Mouse (Mus musculus) CH12.LX (cell line): ENCODE measurements around the gene 4931406P16Rik. TPM values are rescaled to one million over a fixed set of nuclear protein-coding genes. Genes with fewer than 3 reads are reported as not detected.

Experiments
- DNase-seq: peaks from one replicate; pipeline ENCODE4 v3.0.0-alpha.2; 2013; ENCODE audit errors: extremely low read depth
- H3K27ac ChIP-seq: 2 replicates; pipeline ENCODE4 v1.5.1; 2012; ENCODE audit warnings: low read depth, mild to moderate bottlenecking, control low read depth, moderate library complexity; ENCODE audit not compliant: insufficient read depth
- H3K27me3 ChIP-seq: replicated peaks from 2 replicates; pipeline ENCODE3; 2012; ENCODE audit warnings: inconsistent platforms
- H3K36me3 ChIP-seq, 2 experiments: replicated peaks in 1 of 2; 2 replicates each; pipeline versions ENCODE3 to v1.6.1; 2012; ENCODE audit warnings: inconsistent platforms in 1 of 2, low read length in 1 of 2, mild to moderate bottlenecking in 1 of 2, mixed read lengths in 1 of 2, moderate library complexity in 1 of 2; ENCODE audit not compliant: control insufficient read depth in 1 of 2, insufficient read depth in 1 of 2
- H3K4me1 ChIP-seq, 2 experiments: 2 replicates each; pipeline ENCODE4 v1.6.1; 2012; ENCODE audit warnings: inconsistent platforms in 1 of 2, moderate library complexity in 1 of 2; ENCODE audit not compliant: insufficient read depth in 2 of 2, control insufficient read depth in 1 of 2
- H3K4me2 ChIP-seq: 2 replicates; pipeline ENCODE4 v1.6.1; 2012; ENCODE audit warnings: low read depth, mild to moderate bottlenecking, control low read depth; ENCODE audit not compliant: poor library complexity, insufficient read depth, severe bottlenecking
- H3K4me3 ChIP-seq, 3 experiments: fragments of 150-350 bp in 1 of 3; sonication (generic) in 1 of 3; replicated peaks in 1 of 3; 2 replicates each; pipeline versions ENCODE3 to v1.5.1; 2011 to 2012; ENCODE audit warnings: low read depth in 2 of 3, low read length in 2 of 3, mild to moderate bottlenecking in 2 of 3, moderate library complexity in 2 of 3, control low read depth in 1 of 3, improper control_type of control experiment in 1 of 3, inconsistent platforms in 1 of 3, mixed read lengths in 1 of 3; ENCODE audit not compliant: poor library complexity in 1 of 3
- H3K79me2 ChIP-seq: replicated peaks from 2 replicates; pipeline ENCODE4 v1.6.1; 2012; ENCODE audit warnings: mild to moderate bottlenecking, moderate library complexity; ENCODE audit not compliant: control insufficient read depth, poor library complexity, insufficient read depth, severe bottlenecking; ENCODE audit errors: extremely low read depth
- H3K9ac ChIP-seq: 2 replicates; pipeline ENCODE4 v1.6.1; 2012; ENCODE audit warnings: low read depth, mild to moderate bottlenecking, control low read depth, moderate library complexity; ENCODE audit not compliant: insufficient read depth
- H3K9me3 ChIP-seq: replicated peaks from 2 replicates; pipeline ENCODE3; 2012; ENCODE audit warnings: low read length, inconsistent platforms, mixed read lengths
- EP300 ChIP-seq: IDR thresholded peaks from 2 replicates; pipeline ENCODE4 v1.6.1; 2011; ENCODE audit warnings: low read length, improper control_type of control experiment
- GABPA ChIP-seq: IDR thresholded peaks from 2 replicates; pipeline ENCODE4 v1.6.1; 2012; ENCODE audit warnings: low read depth, low read length, improper control_type of control experiment, inconsistent platforms; ENCODE audit not compliant: insufficient replicate concordance
- MAFK ChIP-seq: IDR thresholded peaks from 2 replicates; pipeline ENCODE4 v1.6.1; 2011; ENCODE audit warnings: low read length, improper control_type of control experiment; ENCODE audit not compliant: insufficient replicate concordance
- MAX ChIP-seq: IDR thresholded peaks from 2 replicates; pipeline ENCODE4 v1.6.1; 2011; ENCODE audit warnings: low read length, improper control_type of control experiment
- PAX5 ChIP-seq: IDR thresholded peaks from 2 replicates; pipeline ENCODE4 v1.6.1; 2012; ENCODE audit warnings: low read length, inconsistent platforms, mixed read lengths
- RCOR1 ChIP-seq: conservative IDR thresholded peaks from 2 replicates; pipeline ENCODE4 v1.6.1; 2012; ENCODE audit warnings: low read depth, mild to moderate bottlenecking, inconsistent platforms, low read length, improper control_type of control experiment
- ZKSCAN1 ChIP-seq: IDR thresholded peaks from 2 replicates; pipeline ENCODE4 v1.6.1; 2012; ENCODE audit warnings: low read depth, inconsistent platforms, low read length, improper control_type of control experiment, borderline replicate concordance
- dilution Hi-C: fragments of 300-500 bp; cut with MboI; formaldehyde crosslinking; loops from 2 replicates; pipeline ENCODE4 v1.14.3; 2020; ENCODE audit warnings: low sequenced_read_pairs; ENCODE audit not compliant: extremely low pct_unique_long_range_greater_than_20kb, extremely low pct_ligation_motif_present
- in situ Hi-C: fragments of 300-500 bp; cut with MboI; formaldehyde crosslinking; loops from 3 replicates; pipeline ENCODE4 v1.14.3; 2019; ENCODE audit warnings: low sequenced_read_pairs, low pct_ligation_motif_present, low pct_unique_long_range_greater_than_20kb, mixed read lengths
- polyA plus RNA-seq: library from polyadenylated mRNA; unstranded; fragments of >175 nt; gene quantifications from 2 replicates; pipeline ENCODE4 v1.2.1, GENCODE M21; 2012; ENCODE audit warnings: low read depth; ENCODE audit not compliant: insufficient read length
- total RNA-seq, 2 experiments: library from RNA; depleted of rRNA; stranded (reverse); fragments of 300-350 nt in 1 of 2; fragments of >200 nt in 1 of 2; gene quantifications; 2 replicates each; pipeline ENCODE4 v1.2.3; 2012 to 2014

Gene 4931406P16Rik
- total and polyA plus RNA-seq, 3 experiments, result 10.0 to 15.6 (median 11.7) TPM

DNA sequence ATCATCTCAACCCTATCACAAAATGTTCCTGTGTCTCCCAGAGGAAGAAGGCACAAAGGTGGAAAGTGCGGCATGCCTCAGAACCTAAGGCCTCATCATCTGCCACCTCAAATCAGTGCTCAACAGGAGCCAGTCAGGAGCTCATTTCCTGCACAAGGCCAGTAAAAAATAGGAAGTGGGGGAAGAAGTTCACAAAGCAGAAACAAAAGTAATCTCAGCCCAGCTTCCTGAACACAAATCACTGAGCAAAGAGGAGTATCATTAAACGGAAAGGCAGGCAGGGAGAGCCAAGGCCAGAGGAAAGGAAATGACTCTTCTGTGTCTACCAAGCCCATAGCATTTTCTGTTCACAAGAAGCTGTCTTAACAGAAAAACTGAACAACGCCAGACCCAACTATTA lies 11.4 kb downstream of the 4931406P16Rik start:
- peak; percentile 26 for DNase-seq
- Histone ChIP-seq H3K4me2 (no peak overlapping the region), H3K27ac (peak overlapping the region; percentile 13; the same call in 1 of the 2 replicates), H3K36me3 (peaks cover 0 to 15% of the 10 kb centered on the region in 2 experiments), H3K9ac (no peak overlapping the region), H3K9me3 (no peaks in the 10 kb centered on the region), H3K79me2 (0 out of 2 replicates have a peak, but pooled peaks cover 2% of the 10 kb centered on the region), H3K27me3 (no peaks in the 10 kb centered on the region), H3K4me3 (no peak overlapping the region), H3K4me1 (peaks cover 5 to 30% of the 10 kb centered on the region in 2 experiments; a peak in 3 of 4 replicates)
- in situ Hi-C loops, result no loop called here
- dilution Hi-C loops, result no loop called here
- TF ChIP-seq EP300 (0 out of 2 replicates have a peak, but pooled peaks have one; percentile 32), ZKSCAN1 (no peak), MAX (0 out of 2 replicates have a peak, but pooled peaks have one; percentile 12)

DNA sequence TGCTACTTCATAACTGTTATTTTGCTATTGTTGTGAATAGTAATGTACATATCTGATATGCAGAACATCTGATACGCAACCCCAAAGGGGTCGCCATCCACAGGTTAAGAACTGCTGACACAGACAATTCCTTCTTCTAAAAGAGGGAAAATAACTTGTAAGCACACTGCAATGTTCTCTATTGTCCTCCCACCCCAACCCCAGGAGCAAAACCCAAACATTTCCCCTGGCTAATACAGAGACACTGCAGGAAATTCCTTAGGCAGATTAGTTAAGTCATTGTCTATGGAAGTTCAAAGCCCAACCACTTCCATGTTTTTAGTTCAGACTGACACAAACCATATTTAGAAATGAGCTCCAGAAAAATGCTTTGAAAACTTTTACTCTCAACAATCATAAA lies 14.5 kb downstream of the 4931406P16Rik start:
- no peak for DNase-seq
- no peak overlapping the region for H3K4me2 ChIP-seq
- dilution Hi-C loops (no loop called here), in situ Hi-C loops (no loop called here)
- no peak overlapping the region for H3K9ac ChIP-seq
- H3K4me3 ChIP-seq, result no peak overlapping the region
- no peaks in the 10 kb centered on the region for H3K27me3 ChIP-seq
- H3K9me3 ChIP-seq, result no peaks in the 10 kb centered on the region
- H3K79me2 ChIP-seq, result 0 out of 2 replicates have a peak, but pooled peaks cover 2% of the 10 kb centered on the region
- TF ChIP-seq GABPA (no peak), RCOR1 (no peak), MAFK (0 out of 2 replicates have a peak, but pooled peaks have one; percentile 32)
- no peak overlapping the region for H3K27ac ChIP-seq
- H3K4me1 ChIP-seq, result peaks cover 5 to 20% of the 10 kb centered on the region in 2 experiments; a peak in 3 of 4 replicates
- H3K36me3 ChIP-seq, result peaks cover 0 to 18% of the 10 kb centered on the region in 2 experiments

DNA sequence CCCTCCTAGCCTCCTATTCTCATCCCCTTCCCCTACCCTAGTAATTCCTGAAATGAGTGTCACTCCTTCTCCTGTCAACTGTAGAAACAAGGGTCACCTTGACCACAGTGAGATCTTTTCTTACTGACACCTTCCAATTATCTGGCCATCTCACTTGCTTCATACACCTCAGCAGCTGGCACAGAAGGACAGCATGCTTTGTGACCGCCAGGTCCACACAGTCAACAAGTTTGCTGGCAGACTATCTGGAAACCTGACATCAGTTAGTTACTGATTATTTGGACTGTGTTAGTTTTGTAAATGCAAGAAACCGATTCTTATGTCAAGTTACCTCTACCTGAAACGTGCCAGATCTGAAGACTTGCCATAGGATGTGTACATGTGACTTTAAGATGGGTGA lies 17.2 kb downstream of the 4931406P16Rik start:
- H3K4me2 ChIP-seq, result no peak overlapping the region
- no peak overlapping the region for H3K4me3 ChIP-seq
- no peak overlapping the region for H3K27ac ChIP-seq
- peaks cover 2 to 10% of the 10 kb centered on the region in 2 experiments; a peak in 2 of 4 replicates for H3K4me1 ChIP-seq
- no peak for DNase-seq
- in situ Hi-C loops, result no loop called here
- H3K27me3 ChIP-seq, result no peaks in the 10 kb centered on the region
- 0 out of 2 replicates have a peak, but pooled peaks cover 2% of the 10 kb centered on the region for H3K79me2 ChIP-seq
- no peaks in the 10 kb centered on the region for H3K9me3 ChIP-seq
- no peak overlapping the region for H3K9ac ChIP-seq
- peaks cover 0 to 16% of the 10 kb centered on the region in 2 experiments for H3K36me3 ChIP-seq
- no peak for TF ChIP-seq MAX
- no peak for TF ChIP-seq PAX5
- dilution Hi-C loops, result no loop called here
